Mouse (Mus musculus) ES-E14 (cell line): ENCODE results near the gene Cntnap5a.

Experiments
- CHD2 ChIP-seq: IDR thresholded peaks from 2 replicates; pipeline ENCODE4 v1.6.1; 2014; ENCODE audit warnings: mild to moderate bottlenecking, low read depth, low read length, inconsistent platforms
- HCFC1 ChIP-seq: IDR thresholded peaks from 2 replicates; pipeline ENCODE4 v1.6.1; 2012; ENCODE audit warnings: low read length, inconsistent platforms, borderline replicate concordance; ENCODE audit not compliant: insufficient read depth
- MAFK ChIP-seq: IDR thresholded peaks from 2 replicates; pipeline ENCODE4 v1.6.1; 2014; ENCODE audit warnings: mild to moderate bottlenecking, low read depth, low read length, inconsistent platforms; ENCODE audit not compliant: insufficient read depth
- ZNF384 ChIP-seq: IDR thresholded peaks from 2 replicates; pipeline ENCODE4 v1.6.1; 2012; ENCODE audit warnings: low read depth, low read length, inconsistent platforms

- no peak for TF ChIP-seq ZNF384
- TF ChIP-seq CHD2: no peak
- no peak for TF ChIP-seq HCFC1
- no peak for TF ChIP-seq MAFK
Observed at GRCm38 (mm10) chr1:116216883-116217282, 532.3 kb downstream of the Cntnap5a start.
